ENCODE assay signal across 21 mouse cellular contexts in the genomic region with DNA sequence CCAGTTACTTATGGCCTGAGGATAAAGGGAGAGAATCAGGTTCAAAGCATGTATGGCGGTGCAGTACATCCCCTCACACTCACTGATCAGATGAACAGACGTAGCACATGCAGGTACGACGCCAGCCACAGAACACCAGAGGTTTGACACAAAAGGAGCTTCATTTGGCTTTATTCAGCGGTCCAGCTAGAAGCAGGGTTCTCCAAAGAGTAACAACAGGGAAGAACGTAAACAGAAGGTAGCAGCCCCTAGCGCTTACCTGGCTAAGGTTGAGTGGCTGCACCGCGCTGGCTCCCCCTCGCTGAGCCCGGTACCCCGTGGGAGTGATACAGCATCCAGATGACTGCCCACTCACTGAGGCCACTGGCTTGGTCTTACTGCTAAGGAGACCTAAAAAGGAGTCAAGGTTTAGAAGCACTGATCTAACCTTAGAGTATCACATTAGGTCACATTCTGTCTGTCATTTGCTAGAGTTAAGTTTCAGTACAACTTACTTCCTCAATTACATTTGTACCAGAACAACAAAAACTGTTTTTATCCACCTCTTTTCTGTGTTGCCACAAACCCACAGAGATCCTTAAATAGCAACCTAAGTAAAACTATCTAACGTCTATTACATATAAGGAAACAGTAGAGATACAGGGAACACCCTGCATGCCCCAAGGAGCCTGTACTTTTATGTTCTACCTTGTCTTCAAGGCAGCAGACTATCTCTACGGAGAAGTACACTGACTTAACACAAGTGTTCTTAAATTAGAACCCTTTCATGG. TPM values are rescaled to one million over a fixed set of nuclear protein-coding genes. Genes with fewer than 3 reads are reported as not detected.
DNase-seq lines count a peak whose midpoint lies in the region; ATAC-seq lines count a peak whose summit lies in the region.
"Had no signal": no experiment of that assay in that cellular context is flagged by ENCODE, and none has a peak within 500 bp of the region (broad histone marks: within the 10 kb centered on the region; RNA-seq: fewer than 3 reads in every experiment).

No protein-coding gene starts in this region.

- peak; percentile 18 for DNase-seq in 416B (ENCODE audit: low read depth)
- peak; percentile 78 for DNase-seq in A20 (ENCODE audit: low read depth, low spot score)
- DNase-seq in c-Kit-positive CD71-negative TER-119-negative erythroid progenitor cells, embryonic 14.5 days (ENCODE audit: low read depth), result peak; percentile 10
- DNase-seq in ovary, postnatal 14 days (ENCODE audit: low spot score), result no peak
- DNase-seq in cerebellum, postnatal 14 days, result no peak
- DNase-seq: adrenal gland, adult 8-10 months; cerebellum, adult 8-10 months; gastrocnemius, postnatal 14 days; heart, adult 2 months; kidney, adult 11 months; layer of hippocampus, adult 9-11 months; left cerebral cortex, postnatal 4 days; liver had no signal

- peak; percentile 65 for ATAC-seq in neutrophil, adult 5-6 weeks (ENCODE audit: extremely low read depth, insufficient number of reproducible peaks, low FRiP score, poor library complexity, severe bottlenecking)
- no peak for ATAC-seq in megakaryocyte-erythroid progenitor cell, adult 5-6 weeks (replicated peaks; ENCODE audit: low FRiP score, low TSS enrichment, poor library complexity, severe bottlenecking)
- ATAC-seq: activated CD4-positive, CD25-positive, alpha-beta regulatory T cell, adult 4 months; forebrain, embryonic 15.5 days; lung, postnatal 0 days had no signal

RNA-seq across cellular contexts. Expression of a gene that starts 6.0 kb away (rescaled TPM):
- total RNA-seq in neutrophil, adult 5-6 weeks (2017), result not detected in 2 replicates
- total RNA-seq in megakaryocyte-erythroid progenitor cell, adult 5-6 weeks (2014; fragmentation: Nextera tagmentation), result not detected in 2 replicates
- total RNA-seq in megakaryocyte-erythroid progenitor cell, adult 5-6 weeks (2017), result not detected in 2 replicates
- total RNA-seq: adrenal gland, adult 8-10 months; G1E; gastrocnemius, postnatal 14 days; heart, adult 2 months; heart, postnatal 25 days; left cerebral cortex, adult 2 months; left cerebral cortex, postnatal 4 days had no signal

RNA-seq across cellular contexts. Expression of a gene that starts 7.4 kb away (rescaled TPM):
- 5.9 and 7.0 TPM in 2 replicates for total RNA-seq in neutrophil, adult 5-6 weeks (2017)
- not detected in 2 replicates for total RNA-seq in megakaryocyte-erythroid progenitor cell, adult 5-6 weeks (2014; fragmentation: Nextera tagmentation)
- 0.56 TPM in 1 of 2 replicates, not detected in the other for total RNA-seq in megakaryocyte-erythroid progenitor cell, adult 5-6 weeks (2017)

RNA-seq across cellular contexts. Expression of a gene that starts 46.2 kb away (rescaled TPM):
- 231 and 247 TPM in 2 replicates for total RNA-seq in neutrophil, adult 5-6 weeks (2017)
- total RNA-seq in megakaryocyte-erythroid progenitor cell, adult 5-6 weeks (2014; fragmentation: Nextera tagmentation), result 98.1 and 127 TPM in 2 replicates
- 64.3 and 69.2 TPM in 2 replicates for total RNA-seq in megakaryocyte-erythroid progenitor cell, adult 5-6 weeks (2017)

Comparison
In these comparisons a context has a peak if more than half of its experiments do, and no peak if none do; other contexts are left out.
1. DNase-seq: peak in 416B (single experiment), A20 (single experiment) and c-Kit-positive CD71-negative TER-119-negative erythroid progenitor cells, embryonic 14.5 days (single experiment); none in ovary, postnatal 14 days (single experiment) and cerebellum, postnatal 14 days (0 of 2).